Mouse (Mus musculus) forebrain, embryonic 16.5 days (tissue): Measurements from ENCODE around the gene Gpn1. TPM values are rescaled to one million over a fixed set of nuclear protein-coding genes. Genes with fewer than 3 reads are reported as not detected.

Experiments
- ATAC-seq: fragments of 200-750 bp; cut with Nextera tagmentation; 2 replicates; pipeline ENCODE4 v1.8.0; 2017; ENCODE audit warnings: mild to moderate bottlenecking, moderate library complexity
- H3K27ac ChIP-seq: fragments of 300-500 bp; sonication (generic); 2 replicates; pipeline ENCODE4 v1.5.1; 2014; ENCODE audit warnings: low read length, control low read depth
- H3K27me3 ChIP-seq: fragments of 300-500 bp; sonication (generic); replicated peaks from 2 replicates; pipeline ENCODE4 v1.6.1; 2014; ENCODE audit warnings: low read length; ENCODE audit not compliant: control insufficient read depth, insufficient read depth
- H3K36me3 ChIP-seq: fragments of 300-500 bp; sonication (generic); 2 replicates; pipeline ENCODE4 v1.6.1; 2014; ENCODE audit not compliant: control insufficient read depth, insufficient read depth
- H3K4me1 ChIP-seq: fragments of 300-500 bp; sonication (generic); replicated peaks from 2 replicates; pipeline ENCODE4 v1.6.1; 2014; ENCODE audit warnings: low read length; ENCODE audit not compliant: control insufficient read depth, insufficient read depth
- H3K4me2 ChIP-seq: fragments of 300-500 bp; sonication (generic); 2 replicates; pipeline ENCODE4 v1.6.1; 2014; ENCODE audit warnings: mild to moderate bottlenecking, low read length, control low read depth
- H3K4me3 ChIP-seq: fragments of 300-500 bp; sonication (generic); replicated peaks from 2 replicates; pipeline ENCODE4 v1.5.1; 2014; ENCODE audit warnings: mild to moderate bottlenecking, low read length, control low read depth
- H3K9ac ChIP-seq: fragments of 300-500 bp; sonication (generic); replicated peaks from 2 replicates; pipeline ENCODE4 v1.6.1; 2014; ENCODE audit warnings: low read depth, low read length, control low read depth
- H3K9me3 ChIP-seq: fragments of 300-500 bp; sonication (generic); 2 replicates; pipeline ENCODE4 v1.6.1; 2016; ENCODE audit warnings: low read length; ENCODE audit not compliant: control insufficient read depth
- WGBS: fragments of 180-500 bp; shearing (Covaris S2); extraction: QIAGEN DNeasy Blood & Tissue Kit; methylation state at CpG from one replicate; pipeline ENCODE4 v1.1.7; 2014; 5-methylcytosine and 5-hydroxymethylcytosine counted together
- polyA plus RNA-seq: library from polyadenylated mRNA; unstranded; fragments of >200 nt; fragmentation: Nextera tagmentation; extraction: Ambion mirVana; gene quantifications from 2 replicates; pipeline ENCODE4 v1.2.1, GENCODE M21; 2015

The Gpn1 gene
- 86.6 and 86.8 TPM in 2 replicates for polyA plus RNA-seq

DNA sequence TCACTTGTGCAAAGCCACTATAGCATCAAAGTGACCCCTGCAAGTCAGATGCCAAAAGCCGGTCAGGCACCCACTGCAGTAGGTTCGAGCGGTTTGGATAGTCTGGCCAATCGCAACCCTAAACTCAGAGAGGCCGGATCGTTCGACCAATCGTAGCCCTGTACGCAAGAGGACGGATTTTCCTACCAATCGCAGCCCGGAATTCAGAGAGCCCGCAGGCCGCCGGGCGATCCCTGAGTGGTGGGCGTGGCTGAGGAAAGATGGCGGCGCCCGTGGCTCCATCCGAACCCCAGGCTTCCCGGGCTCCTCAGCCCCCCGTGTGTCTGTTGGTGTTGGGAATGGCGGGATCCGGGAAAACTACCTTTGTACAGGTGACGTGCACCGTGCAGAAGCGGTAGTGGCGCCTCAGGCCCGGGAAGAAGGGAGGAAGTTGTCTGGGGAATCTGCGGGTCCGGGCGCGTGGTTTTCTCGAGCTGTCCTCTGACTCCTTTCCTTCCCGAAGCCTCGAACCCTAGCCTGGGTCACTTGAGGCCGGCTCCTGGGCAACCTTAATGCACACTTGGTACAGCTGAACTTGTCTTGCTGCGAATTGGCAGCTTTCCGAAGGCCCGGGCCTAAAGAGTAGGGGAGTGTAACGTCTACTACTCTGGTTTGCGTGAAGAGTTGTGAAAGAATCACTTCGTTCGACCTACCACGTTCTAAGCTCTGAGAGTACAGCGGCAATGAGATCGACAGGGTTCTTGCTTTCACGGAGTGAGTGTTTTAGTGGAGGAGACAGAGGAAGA is at the start of gene Gpn1:
TSS of gene Gpn1 (plus strand) at position 229 of the 785 bp plus-strand sequence.
- H3K27ac ChIP-seq: no peak within 1 kb of the TSS
- H3K4me1 ChIP-seq: peaks cover 12% of the 10 kb centered on the region
- peak within 1 kb of the TSS; percentile 85 for H3K4me2 ChIP-seq
- H3K9ac ChIP-seq: peak within 1 kb of the TSS; percentile 73
- peaks cover 10% of the 10 kb centered on the region for H3K36me3 ChIP-seq
- H3K4me3 ChIP-seq: peak within 1 kb of the TSS; percentile 85
- peak; percentile 100 for ATAC-seq
- H3K9me3 ChIP-seq: no peaks in the 10 kb centered on the region
- WGBS: under 1% methylated on average over 49 of the region's 49 CpGs
- no peaks in the 10 kb centered on the region; the same call in 1 of the 2 replicates for H3K27me3 ChIP-seq

DNA sequence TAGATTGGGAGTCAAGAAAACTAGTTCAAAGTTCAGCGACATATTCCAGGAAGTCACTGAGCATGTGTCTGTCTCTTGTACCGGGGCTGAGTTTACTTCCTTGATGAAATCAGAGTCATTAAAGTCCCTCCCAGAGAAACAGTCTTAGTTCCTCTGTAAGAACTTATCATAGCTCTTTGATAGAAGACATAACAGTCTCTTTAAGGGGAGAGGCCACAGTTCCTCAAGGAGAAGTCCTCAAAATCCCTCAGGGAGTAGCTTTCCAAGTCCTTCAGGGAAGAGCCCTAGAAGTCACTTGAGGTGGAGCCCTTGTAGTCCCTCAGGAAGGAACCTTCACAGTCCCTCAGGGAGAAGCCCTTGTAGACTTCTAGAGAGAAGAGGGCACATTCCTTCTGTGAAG is 43.2 kb upstream of the Gpn1 start:
- 90% methylated on average over 2 of the region's 2 CpGs for WGBS
- no peaks in the 10 kb centered on the region for H3K36me3 ChIP-seq
- no peak overlapping the region for H3K4me3 ChIP-seq
- H3K4me1 ChIP-seq: peaks cover 15% of the 10 kb centered on the region
- no peak overlapping the region for H3K4me2 ChIP-seq
- no peaks in the 10 kb centered on the region for H3K9me3 ChIP-seq
- no peak overlapping the region for H3K27ac ChIP-seq
- no peaks in the 10 kb centered on the region for H3K27me3 ChIP-seq
- no peak for ATAC-seq
- H3K9ac ChIP-seq: no peak overlapping the region

DNA sequence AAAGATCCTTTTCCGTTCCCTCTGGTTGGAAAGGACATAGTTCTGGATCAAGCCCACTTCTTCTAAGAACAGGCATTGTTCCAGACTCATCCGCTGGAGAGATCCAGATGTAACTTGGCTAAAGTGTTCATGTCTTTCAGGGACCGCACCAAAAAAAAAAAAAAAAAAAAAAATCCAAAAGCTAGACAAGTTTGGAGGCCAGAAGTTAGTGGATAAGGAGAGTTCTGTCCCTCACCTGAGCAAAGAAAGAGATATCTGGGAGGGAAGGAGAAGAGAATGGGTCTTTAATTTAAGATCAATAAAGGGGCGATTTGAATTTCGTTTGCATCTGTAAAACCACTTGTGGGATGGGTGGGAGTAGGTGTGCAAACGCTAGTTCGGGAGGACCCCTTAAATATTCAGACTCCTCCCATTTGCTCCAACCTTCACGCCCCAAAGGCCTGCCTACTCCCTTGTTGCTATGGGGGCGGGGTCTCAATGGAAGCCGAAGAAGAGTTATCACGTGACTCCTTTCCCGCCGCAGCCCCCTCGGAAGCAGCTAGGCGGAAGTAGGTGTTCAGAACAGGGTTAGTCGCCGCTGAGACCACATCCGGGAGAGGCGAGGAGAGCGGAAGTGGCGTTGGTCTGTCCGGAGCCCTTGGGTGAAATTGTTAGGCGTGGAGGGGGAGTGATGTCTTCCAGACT is 42.5 kb upstream of the Gpn1 start, which contains the start of gene Zfp512:
TSS of gene Zfp512 (plus strand) at position 554 of the 684 bp plus-strand sequence.
- WGBS: 6% methylated on average over 23 of the region's 23 CpGs
- no peak within 1 kb of the TSS for H3K27ac ChIP-seq
- peak within 1 kb of the TSS; percentile 93 for H3K4me2 ChIP-seq

DNA sequence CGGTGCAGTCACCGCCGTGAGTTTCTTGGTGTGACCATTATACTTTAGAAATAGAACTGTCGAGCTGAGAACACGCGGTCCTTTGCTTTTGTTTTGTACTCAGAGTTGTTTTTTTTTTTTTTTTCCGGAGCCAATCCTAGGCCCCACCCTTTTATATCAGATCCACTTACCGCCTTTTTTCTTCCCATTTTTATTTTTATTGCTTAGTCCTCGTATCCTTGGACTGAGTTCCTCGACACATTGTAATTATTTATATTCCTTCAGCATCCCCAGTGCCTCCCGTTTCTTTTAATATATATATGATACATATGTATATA is 42.0 kb upstream of the Gpn1 start:
- ATAC-seq: no peak

More for the DNA sequence above, 42.5 kb upstream of the Gpn1 start, which contains the start of gene Zfp512:
- Histone ChIP-seq H3K36me3 (no peaks in the 10 kb centered on the region), H3K9me3 (no peaks in the 10 kb centered on the region), H3K4me1 (peaks cover 15% of the 10 kb centered on the region), H3K9ac (peak within 1 kb of the TSS; percentile 66), H3K27me3 (no peaks in the 10 kb centered on the region), H3K4me3 (peak within 1 kb of the TSS; percentile 67)
- peak; percentile 99 for ATAC-seq

DNA sequence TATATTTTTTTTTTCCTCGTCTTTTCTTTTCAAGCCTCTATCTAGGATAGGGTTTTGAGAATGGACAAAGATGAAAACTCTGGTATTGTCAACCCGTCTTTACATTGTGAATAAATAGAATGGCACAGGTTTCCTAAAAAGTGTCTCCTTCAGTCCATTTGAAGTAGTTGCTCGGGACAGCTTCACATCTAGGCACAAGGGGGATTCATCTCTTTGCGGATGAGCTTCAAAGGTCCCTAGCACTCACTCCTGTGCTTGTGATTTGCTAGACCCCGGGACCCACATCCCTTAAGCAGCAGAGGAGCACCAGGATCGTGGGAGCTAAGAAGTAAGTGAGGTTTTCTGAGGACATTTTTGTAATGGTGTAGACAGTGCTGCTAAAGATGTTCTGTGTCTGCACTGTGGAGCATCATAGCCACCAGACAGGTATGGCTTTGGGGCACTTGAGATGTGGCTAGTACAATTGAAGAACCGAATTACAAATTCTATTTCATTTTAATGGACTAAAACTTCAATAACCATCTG is 41.6 kb upstream of the Gpn1 start:
- Histone ChIP-seq H3K9ac (peak overlapping the region; percentile 66), H3K27me3 (no peaks in the 10 kb centered on the region), H3K4me1 (peaks cover 15% of the 10 kb centered on the region), H3K36me3 (no peaks in the 10 kb centered on the region), H3K27ac (no peak overlapping the region), H3K4me2 (peak overlapping the region; percentile 93), H3K9me3 (no peaks in the 10 kb centered on the region), H3K4me3 (peak overlapping the region; percentile 67)
- no peak for ATAC-seq
- WGBS: 14% methylated on average over 7 of the region's 7 CpGs

More for the DNA sequence above, 42.0 kb upstream of the Gpn1 start:
- H3K4me1 ChIP-seq: peaks cover 15% of the 10 kb centered on the region
- H3K9me3 ChIP-seq: no peaks in the 10 kb centered on the region
- peak overlapping the region; percentile 59 for H3K9ac ChIP-seq
- H3K27me3 ChIP-seq: no peaks in the 10 kb centered on the region
- no peaks in the 10 kb centered on the region for H3K36me3 ChIP-seq
- under 1% methylated on average over 11 of the region's 11 CpGs for WGBS
- no peak overlapping the region for H3K27ac ChIP-seq
- peak overlapping the region; percentile 93 for H3K4me2 ChIP-seq
- H3K4me3 ChIP-seq: peak overlapping the region; percentile 67

DNA sequence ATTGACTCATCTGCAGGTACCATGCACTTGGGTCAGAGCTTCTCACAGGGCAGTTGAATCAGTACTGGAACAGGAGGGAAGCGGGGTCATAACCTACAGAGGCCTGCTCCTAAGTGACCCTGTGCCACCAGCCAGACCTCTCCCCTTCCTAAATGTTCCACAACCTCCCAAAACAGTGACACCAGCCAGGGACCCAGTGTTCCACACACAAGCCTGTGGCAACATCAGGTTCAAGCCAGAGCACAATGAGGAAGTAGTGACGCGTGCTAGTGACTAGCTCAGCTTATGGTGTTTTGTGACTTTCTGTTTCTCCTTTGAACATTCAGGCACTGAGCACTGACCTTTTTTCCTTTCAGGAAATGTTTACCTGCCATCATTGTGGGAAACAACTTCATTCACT is 26.7 kb upstream of the Gpn1 start:
- H3K4me1 ChIP-seq: no peaks in the 10 kb centered on the region
- H3K9ac ChIP-seq: no peak overlapping the region
- no peak for ATAC-seq
- peaks cover 43% of the 10 kb centered on the region for H3K36me3 ChIP-seq
- H3K27me3 ChIP-seq: no peaks in the 10 kb centered on the region
- 97% methylated on average over 3 of the region's 3 CpGs for WGBS
- no peak overlapping the region for H3K4me3 ChIP-seq
- no peak overlapping the region for H3K27ac ChIP-seq
- no peak overlapping the region for H3K4me2 ChIP-seq
- no peaks in the 10 kb centered on the region for H3K9me3 ChIP-seq

DNA sequence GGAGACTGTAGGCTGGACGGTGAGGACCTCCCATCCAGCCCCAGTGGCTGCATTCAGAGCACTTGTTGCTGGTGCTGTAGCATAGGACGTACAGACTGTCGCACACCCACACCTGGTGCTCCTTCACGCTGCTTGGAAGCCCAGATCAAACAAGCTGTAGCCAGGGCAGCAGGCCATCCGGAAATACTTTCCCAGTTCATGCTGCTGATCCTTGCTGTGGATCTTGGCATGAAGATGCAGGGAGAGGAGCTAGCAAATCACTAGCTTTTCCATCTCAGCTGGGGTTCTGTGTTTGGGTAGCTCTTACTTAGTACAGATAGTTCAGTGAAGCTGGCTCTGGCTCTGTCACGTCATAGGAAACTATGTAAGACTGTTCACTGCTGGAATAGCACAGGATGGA is 24.8 kb upstream of the Gpn1 start:
- Histone ChIP-seq H3K4me1 (no peaks in the 10 kb centered on the region), H3K4me3 (no peak overlapping the region), H3K27ac (no peak overlapping the region), H3K36me3 (peaks cover 60% of the 10 kb centered on the region), H3K9me3 (no peaks in the 10 kb centered on the region), H3K4me2 (no peak overlapping the region), H3K27me3 (no peaks in the 10 kb centered on the region), H3K9ac (no peak overlapping the region)
- WGBS: 93% methylated on average over 6 of the region's 6 CpGs
- ATAC-seq: no peak

DNA sequence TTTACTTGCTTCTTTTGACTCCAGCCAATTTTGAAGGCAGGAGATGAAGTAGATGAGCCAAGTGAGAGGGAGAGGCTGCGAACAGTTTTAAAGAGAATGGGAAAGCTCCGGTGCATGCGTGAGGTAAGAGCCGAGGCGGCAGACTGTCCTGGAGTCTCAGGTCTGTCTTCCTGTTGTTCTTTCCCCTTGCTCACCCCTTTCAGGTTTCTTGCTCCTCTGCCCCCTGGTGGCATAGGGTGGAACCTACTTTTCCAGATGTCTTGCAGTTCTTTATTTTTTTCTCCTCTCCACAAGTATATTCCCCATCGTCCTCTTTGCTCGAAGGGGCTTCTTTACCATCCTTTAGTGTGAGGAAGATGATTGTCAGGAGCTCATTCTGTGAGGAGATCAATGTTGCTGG is 24.2 kb upstream of the Gpn1 start:
- WGBS: 82% methylated on average over 7 of the region's 7 CpGs
- Histone ChIP-seq H3K9me3 (no peaks in the 10 kb centered on the region), H3K4me3 (no peak overlapping the region), H3K27me3 (no peaks in the 10 kb centered on the region), H3K27ac (no peak overlapping the region), H3K4me2 (no peak overlapping the region), H3K9ac (no peak overlapping the region), H3K4me1 (no peaks in the 10 kb centered on the region), H3K36me3 (peaks cover 61% of the 10 kb centered on the region)
- ATAC-seq: no peak

DNA sequence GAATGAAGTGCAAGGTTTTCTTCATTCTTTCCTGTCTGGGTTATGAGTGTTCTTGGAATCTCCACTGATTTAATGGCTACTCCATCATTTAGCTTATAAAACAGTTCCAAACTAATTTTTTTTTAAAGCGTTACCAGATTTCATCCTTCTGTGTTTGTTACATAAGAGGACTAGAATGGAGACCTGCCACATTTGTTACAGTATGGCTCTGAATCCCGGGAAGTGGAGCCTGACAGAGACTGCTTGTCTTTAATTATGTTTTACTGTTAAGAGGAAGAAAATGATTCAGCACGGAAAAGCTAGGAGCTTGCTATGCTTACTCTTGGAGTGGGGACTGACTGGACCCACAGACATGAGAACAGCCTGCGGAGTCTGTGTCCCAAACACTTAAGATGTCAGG is 14.0 kb upstream of the Gpn1 start:
- peaks cover 48% of the 10 kb centered on the region for H3K36me3 ChIP-seq
- H3K4me2 ChIP-seq: no peak overlapping the region
- no peak overlapping the region for H3K9ac ChIP-seq
- no peaks in the 10 kb centered on the region for H3K27me3 ChIP-seq
- no peaks in the 10 kb centered on the region for H3K9me3 ChIP-seq
- whole genome bisulfite sequencing: 95% methylated on average over 4 of the region's 4 CpGs
- ATAC-seq: no peak
- no peak overlapping the region for H3K4me3 ChIP-seq
- H3K27ac ChIP-seq: no peak overlapping the region
- H3K4me1 ChIP-seq: no peaks in the 10 kb centered on the region
